Mouse (Mus musculus): ENCODE measurements around the gene Lpp. TPM values are rescaled to one million over a fixed set of nuclear protein-coding genes. Genes with fewer than 3 reads are reported as not detected.

Lpp gene
- total RNA-seq, 2 experiments from 2014 or later, result 6.9 to 7.5 TPM

GRCm38 (mm10) chr16:24558458-24558857 lies 165.2 kb downstream of the Lpp start:
- no peak for DNase-seq (ENCODE audit: extremely low spot score in 1 of 2, low spot score in 2 of 2)
- Histone ChIP-seq H3K27ac (no peak overlapping the region), H3K4me3 (no peak overlapping the region)
- intact Hi-C loops (cut with DNase I), result no loop called here
- TF ChIP-seq CTCF (IDR thresholded peaks at IDR 0.05), result no peak

GRCm38 (mm10) chr16:24559811-24560210 lies 166.5 kb downstream of the Lpp start:
- no peak overlapping the region for H3K27ac ChIP-seq
- intact Hi-C loops (cut with DNase I), result no loop called here

GRCm38 (mm10) chr16:24560998-24561397 lies 167.7 kb downstream of the Lpp start:
- no peak for TF ChIP-seq CTCF (IDR thresholded peaks at IDR 0.05)
- Histone ChIP-seq H3K27ac (no peak overlapping the region), H3K4me3 (no peak overlapping the region)
- DNase-seq (ENCODE audit: extremely low spot score in 1 of 2, low spot score in 2 of 2), result no peak
- intact Hi-C loops (cut with DNase I), result no loop called here

More at GRCm38 (mm10) chr16:24559811-24560210, 166.5 kb downstream of the Lpp start:
- DNase-seq (ENCODE audit: extremely low spot score in 1 of 2, low spot score in 2 of 2), result no peak
- no peak overlapping the region for H3K4me3 ChIP-seq
- no peak for TF ChIP-seq CTCF (IDR thresholded peaks at IDR 0.05)

GRCm38 (mm10) chr16:24561602-24562001 lies 168.3 kb downstream of the Lpp start:
- intact Hi-C loops (cut with DNase I), result no loop called here
- no peak for TF ChIP-seq CTCF (IDR thresholded peaks at IDR 0.05)
- H3K4me3 ChIP-seq, result no peak overlapping the region
- DNase-seq (ENCODE audit: extremely low spot score in 1 of 2, low spot score in 2 of 2), result no peak
- H3K27ac ChIP-seq, result no peak overlapping the region

- DNase-seq (ENCODE audit: extremely low spot score in 1 of 2, low spot score in 2 of 2), result no peak
- intact Hi-C loops (cut with DNase I), result no loop called here
- Histone ChIP-seq H3K27ac (no peak overlapping the region), H3K4me3 (no peak overlapping the region)
- no peak for TF ChIP-seq CTCF (IDR thresholded peaks at IDR 0.05)
Measured at GRCm38 (mm10) chr16:24565311-24565710, 172.0 kb downstream of the Lpp start.

- Histone ChIP-seq H3K27ac (no peak overlapping the region), H3K4me3 (no peak overlapping the region)
- no peak for DNase-seq (ENCODE audit: extremely low spot score in 1 of 2, low spot score in 2 of 2)
- intact Hi-C loops (cut with DNase I), result no loop called here
- TF ChIP-seq CTCF (IDR thresholded peaks at IDR 0.05), result no peak
Measured at GRCm38 (mm10) chr16:24566277-24566676, 173.0 kb downstream of the Lpp start.

- DNase-seq (ENCODE audit: extremely low spot score in 1 of 2, low spot score in 2 of 2), result no peak
- intact Hi-C loops (cut with DNase I), result no loop called here
- TF ChIP-seq CTCF (IDR thresholded peaks at IDR 0.05), result no peak
- Histone ChIP-seq H3K4me3 (no peak overlapping the region), H3K27ac (no peak overlapping the region)
Measured at GRCm38 (mm10) chr16:24567562-24567961, 174.3 kb downstream of the Lpp start.

- no peak for TF ChIP-seq CTCF (IDR thresholded peaks at IDR 0.05)
- no peak for DNase-seq (ENCODE audit: extremely low spot score in 1 of 2, low spot score in 2 of 2)
- Histone ChIP-seq H3K27ac (no peak overlapping the region), H3K4me3 (no peak overlapping the region)
- intact Hi-C loops (cut with DNase I), result no loop called here
Measured at GRCm38 (mm10) chr16:24568061-24568460, 174.8 kb downstream of the Lpp start.

GRCm38 (mm10) chr16:24569681-24570080 lies 176.4 kb downstream of the Lpp start:
- Histone ChIP-seq H3K27ac (no peak overlapping the region), H3K4me3 (no peak overlapping the region)
- DNase-seq (ENCODE audit: extremely low spot score in 1 of 2, low spot score in 2 of 2), result no peak
- intact Hi-C loops (cut with DNase I), result no loop called here
- no peak for TF ChIP-seq CTCF (IDR thresholded peaks at IDR 0.05)

GRCm38 (mm10) chr16:24576999-24577398 lies 183.7 kb downstream of the Lpp start:
- no peak overlapping the region for H3K4me3 ChIP-seq
- no peak for TF ChIP-seq CTCF (IDR thresholded peaks at IDR 0.05)
- DNase-seq (ENCODE audit: extremely low spot score in 1 of 2, low spot score in 2 of 2), result no peak
- intact Hi-C loops (cut with DNase I), result no loop called here
- H3K27ac ChIP-seq, result no peak overlapping the region

GRCm38 (mm10) chr16:24577798-24578197 lies 184.5 kb downstream of the Lpp start:
- H3K27ac ChIP-seq, result no peak overlapping the region
- intact Hi-C loops (cut with DNase I), result no loop called here
- TF ChIP-seq CTCF (IDR thresholded peaks at IDR 0.05), result no peak
- no peak for DNase-seq (ENCODE audit: extremely low spot score in 1 of 2, low spot score in 2 of 2)
- H3K4me3 ChIP-seq, result no peak overlapping the region

GRCm38 (mm10) chr16:24582847-24583246 lies 189.5 kb downstream of the Lpp start:
- intact Hi-C loops (cut with DNase I), result loop anchor here (10.0 kb wide), 1 partner anchor 168 kb away; no protein-coding TSS in a partner anchor
- Histone ChIP-seq H3K4me3 (no peak overlapping the region), H3K27ac (no peak overlapping the region)
- DNase-seq (ENCODE audit: extremely low spot score in 1 of 2, low spot score in 2 of 2), result no peak
- TF ChIP-seq CTCF (IDR thresholded peaks at IDR 0.05), result no peak

GRCm38 (mm10) chr16:24593535-24593934 lies 200.2 kb downstream of the Lpp start:
- Histone ChIP-seq H3K4me3 (no peak overlapping the region), H3K27ac (no peak overlapping the region)
- intact Hi-C loops (cut with DNase I), result no loop called here
- DNase-seq (ENCODE audit: extremely low spot score in 1 of 2, low spot score in 2 of 2), result no peak
- TF ChIP-seq CTCF (IDR thresholded peaks at IDR 0.05), result no peak

Data from left cerebral cortex, adult 2 months (tissue).